Mouse (Mus musculus) brain, embryonic 14.5 days (tissue): ENCODE results near the gene Sec23ip.

Source experiments
- CTCF ChIP-seq: fragments of 200-500 bp; IDR thresholded peaks from 2 replicates; pipeline ENCODE4 v1.5.1; 2012; ENCODE audit warnings: inconsistent platforms, mild to moderate bottlenecking, moderate library complexity, borderline replicate concordance; ENCODE audit not compliant: insufficient read depth, insufficient read length; ENCODE audit errors: extremely low read depth
- POLR2A ChIP-seq: fragments of 200-500 bp; IDR thresholded peaks from 2 replicates; pipeline ENCODE4 v1.6.1; 2012; ENCODE audit warnings: mild to moderate bottlenecking, inconsistent platforms, borderline replicate concordance; ENCODE audit not compliant: poor library complexity, insufficient read depth, insufficient read length, severe bottlenecking; ENCODE audit errors: extremely low read depth

GRCm38 (mm10) chr7:128777201-128777600, 32.5 kb downstream of the Sec23ip start:
- TF ChIP-seq CTCF, result no peak
- no peak for TF ChIP-seq POLR2A
